Mouse (Mus musculus) macrophage (primary cell): Measurements from ENCODE around the gene Prss21. TPM values are rescaled to one million over a fixed set of nuclear protein-coding genes. Genes with fewer than 3 reads are reported as not detected.

Experiments
- polyA plus RNA-seq: library from polyadenylated mRNA; stranded (reverse); fragments of 250-400 nt; gene quantifications from 3 replicates; pipeline ENCODE4 v1.2.4, GENCODE M21; 2018; ENCODE audit warnings: inconsistent platforms

Prss21 gene
- polyA plus RNA-seq, 1 experiment from 2014 or later: not detected

Other genes with a start within 250 kb of the Prss21 start
- 0.14 to 0.56 TPM (median 0.25 TPM) in 3 replicates for gene Mmp25, start 222.8 kb upstream of the Prss21 start, polyA plus RNA-seq
- gene Bicdl2, start 207.6 kb upstream of the Prss21 start, polyA plus RNA-seq: not detected in 3 replicates
- gene Hcfc1r1, start 194.5 kb upstream of the Prss21 start, polyA plus RNA-seq: 90.7 to 174 TPM (median 112 TPM) in 3 replicates
- 11.0 to 17.8 TPM (median 16.3 TPM) in 3 replicates for gene Thoc6, start 194.2 kb upstream of the Prss21 start, polyA plus RNA-seq
- gene Tnfrsf12a, start 190.6 kb upstream of the Prss21 start, polyA plus RNA-seq: 3.2 to 12.0 TPM (median 5.7 TPM) in 3 replicates
- not detected in 3 replicates for gene Cldn6, start 188.8 kb upstream of the Prss21 start, polyA plus RNA-seq
- gene Cldn9, start 184.0 kb upstream of the Prss21 start, polyA plus RNA-seq: not detected in 3 replicates
- not detected in 3 replicates for gene 1520401A03Rik, start 145.3 kb upstream of the Prss21 start, polyA plus RNA-seq
- 2.0 to 9.0 TPM (median 2.7 TPM) in 3 replicates for gene Pkmyt1, start 141.7 kb upstream of the Prss21 start, polyA plus RNA-seq
- 6.4 to 12.8 TPM (median 6.5 TPM) in 3 replicates for gene Paqr4, start 127.2 kb upstream of the Prss21 start, polyA plus RNA-seq
- not detected in 3 replicates for gene Kremen2, start 122.2 kb upstream of the Prss21 start, polyA plus RNA-seq
- gene Flywch1, start 96.5 kb upstream of the Prss21 start, polyA plus RNA-seq: 15.5 to 20.8 TPM (median 19.7 TPM) in 3 replicates
- gene Flywch2, start 82.0 kb upstream of the Prss21 start, polyA plus RNA-seq: 0.43 to 1.8 TPM in 2 of 3 replicates, not detected in the other
- gene Srrm2, start 77.5 kb upstream of the Prss21 start, polyA plus RNA-seq: 101 to 166 TPM (median 130 TPM) in 3 replicates
- gene Elob, start 38.9 kb upstream of the Prss21 start, polyA plus RNA-seq: 177 to 422 TPM (median 330 TPM) in 3 replicates
- gene Prss33, start 32.0 kb upstream of the Prss21 start, polyA plus RNA-seq: not detected in 3 replicates
- gene Prss32, start 24.2 kb upstream of the Prss21 start, polyA plus RNA-seq: not detected in 3 replicates
- not detected in 3 replicates for gene Prss41, start 23.9 kb upstream of the Prss21 start, polyA plus RNA-seq
- not detected in 3 replicates for gene Dcpp1, start 12.8 kb downstream of the Prss21 start, polyA plus RNA-seq
- not detected in 3 replicates for gene Dcpp2, start 12.8 kb downstream of the Prss21 start, polyA plus RNA-seq
- gene Dcpp3, start 49.4 kb downstream of the Prss21 start, polyA plus RNA-seq: not detected in 3 replicates
- not detected in 3 replicates for gene Sbp, start 73.6 kb downstream of the Prss21 start, polyA plus RNA-seq
- gene Sbpl, start 87.2 kb downstream of the Prss21 start, polyA plus RNA-seq: not detected in 3 replicates
- gene Prss30, start 112.5 kb downstream of the Prss21 start, polyA plus RNA-seq: 0.19 to 0.33 TPM in 2 of 3 replicates, not detected in the other
- not detected in 3 replicates for gene Prss22, start 130.0 kb downstream of the Prss21 start, polyA plus RNA-seq
- not detected in 3 replicates for gene Prss27, start 170.1 kb downstream of the Prss21 start, polyA plus RNA-seq
- gene Kctd5, start 205.4 kb downstream of the Prss21 start, polyA plus RNA-seq: 10.4 to 18.9 TPM (median 13.9 TPM) in 3 replicates